Mouse (Mus musculus): ENCODE results near the gene Smim17. TPM values are rescaled to one million over a fixed set of nuclear protein-coding genes. Genes with fewer than 3 reads are reported as not detected.

The Smim17 gene
- polyA plus RNA-seq, 1 experiment from 2014 or later: not detected

Other genes starting within 250 kb of the Smim17 start
- 38.1 and 39.5 TPM in 2 replicates for gene Zfp787, start 242.7 kb upstream of the Smim17 start, polyA plus RNA-seq (2015; fragmentation: Nextera tagmentation; extraction: Ambion mirVana)
- 26.0 and 27.3 TPM in 2 replicates for gene Zfp444, start 226.5 kb upstream of the Smim17 start, polyA plus RNA-seq (2015; fragmentation: Nextera tagmentation; extraction: Ambion mirVana)
- gene Galp, start 201.6 kb upstream of the Smim17 start, polyA plus RNA-seq (2015; fragmentation: Nextera tagmentation; extraction: Ambion mirVana): not detected in 2 replicates
- gene Zscan5b, start 176.4 kb upstream of the Smim17 start, polyA plus RNA-seq (2015; fragmentation: Nextera tagmentation; extraction: Ambion mirVana): not detected in 2 replicates
- gene Epp13, start 146.0 kb upstream of the Smim17 start, polyA plus RNA-seq (2015; fragmentation: Nextera tagmentation; extraction: Ambion mirVana): not detected in 2 replicates
- gene Zfp667, start 112.1 kb upstream of the Smim17 start, polyA plus RNA-seq (2015; fragmentation: Nextera tagmentation; extraction: Ambion mirVana): 1.1 and 1.4 TPM in 2 replicates
- gene Zfp583, start 67.4 kb upstream of the Smim17 start, polyA plus RNA-seq (2015; fragmentation: Nextera tagmentation; extraction: Ambion mirVana): 0.36 and 0.41 TPM in 2 replicates
- 0.06 TPM in 1 of 2 replicates, not detected in the other for gene Gm3854, start 55.0 kb upstream of the Smim17 start, polyA plus RNA-seq (2015; fragmentation: Nextera tagmentation; extraction: Ambion mirVana)
- gene Zfp78, start 35.4 kb upstream of the Smim17 start, polyA plus RNA-seq (2015; fragmentation: Nextera tagmentation; extraction: Ambion mirVana): 0.25 and 0.46 TPM in 2 replicates
- gene Zfp28, start 15.4 kb upstream of the Smim17 start, polyA plus RNA-seq (2015; fragmentation: Nextera tagmentation; extraction: Ambion mirVana): 0.75 and 0.86 TPM in 2 replicates
- gene Gm20715, start 11.6 kb downstream of the Smim17 start, polyA plus RNA-seq (2015; fragmentation: Nextera tagmentation; extraction: Ambion mirVana): not detected in 2 replicates
- not detected in 2 replicates for gene Olfr1344, start 40.0 kb downstream of the Smim17 start, polyA plus RNA-seq (2015; fragmentation: Nextera tagmentation; extraction: Ambion mirVana)
- gene Olfr1336, start 57.5 kb downstream of the Smim17 start, polyA plus RNA-seq (2015; fragmentation: Nextera tagmentation; extraction: Ambion mirVana): not detected in 2 replicates
- gene Olfr1346, start 68.4 kb downstream of the Smim17 start, polyA plus RNA-seq (2015; fragmentation: Nextera tagmentation; extraction: Ambion mirVana): not detected in 2 replicates
- gene Olfr5, start 88.2 kb downstream of the Smim17 start, polyA plus RNA-seq (2015; fragmentation: Nextera tagmentation; extraction: Ambion mirVana): not detected in 2 replicates
- not detected in 2 replicates for gene Olfr1347, start 101.0 kb downstream of the Smim17 start, polyA plus RNA-seq (2015; fragmentation: Nextera tagmentation; extraction: Ambion mirVana)
- gene Olfr1348, start 110.0 kb downstream of the Smim17 start, polyA plus RNA-seq (2015; fragmentation: Nextera tagmentation; extraction: Ambion mirVana): not detected in 2 replicates
- gene Olfr1349, start 124.2 kb downstream of the Smim17 start, polyA plus RNA-seq (2015; fragmentation: Nextera tagmentation; extraction: Ambion mirVana): not detected in 2 replicates
- not detected in 2 replicates for gene Olfr1350, start 166.1 kb downstream of the Smim17 start, polyA plus RNA-seq (2015; fragmentation: Nextera tagmentation; extraction: Ambion mirVana)

Measured in liver, postnatal 0 days (tissue).